Mouse (Mus musculus) heart, embryonic 15.5 days (tissue): ENCODE measurements around the gene Rai1. TPM values are rescaled to one million over a fixed set of nuclear protein-coding genes. Genes with fewer than 3 reads are reported as not detected.

Experiments used
- ATAC-seq: fragments of 200-750 bp; cut with Nextera tagmentation; replicated peaks from 2 replicates; pipeline ENCODE4 v1.8.0; 2017; ENCODE audit warnings: low read depth, moderate TSS enrichment; ENCODE audit not compliant: insufficient number of reproducible peaks, insufficient read depth, low FRiP score
- H3K27ac ChIP-seq: fragments of 300-500 bp; sonication (generic); 2 replicates; pipeline ENCODE4 v1.5.1; 2015; ENCODE audit warnings: mild to moderate bottlenecking, inconsistent platforms
- H3K27me3 ChIP-seq: fragments of 300-500 bp; sonication (generic); 2 replicates; pipeline ENCODE4 v1.6.1; 2015; ENCODE audit warnings: inconsistent platforms
- H3K36me3 ChIP-seq: fragments of 300-500 bp; sonication (generic); 2 replicates; pipeline ENCODE4 v1.6.1; 2015; ENCODE audit warnings: mild to moderate bottlenecking, inconsistent platforms
- H3K4me1 ChIP-seq: fragments of 300-500 bp; sonication (generic); replicated peaks from 2 replicates; pipeline ENCODE4 v1.6.1; 2015; ENCODE audit warnings: inconsistent platforms
- H3K4me2 ChIP-seq: fragments of 300-500 bp; sonication (generic); 2 replicates; pipeline ENCODE4 v1.6.1; 2015; ENCODE audit warnings: inconsistent platforms, mild to moderate bottlenecking, moderate library complexity
- H3K4me3 ChIP-seq: fragments of 300-500 bp; sonication (generic); 2 replicates; pipeline ENCODE4 v1.5.1; 2015; ENCODE audit warnings: mild to moderate bottlenecking, inconsistent platforms
- H3K9ac ChIP-seq: fragments of 300-500 bp; sonication (generic); 2 replicates; pipeline ENCODE4 v1.6.1; 2015; ENCODE audit warnings: mild to moderate bottlenecking, inconsistent platforms
- H3K9me3 ChIP-seq: fragments of 300-500 bp; sonication (generic); replicated peaks from 2 replicates; pipeline ENCODE4 v1.6.1; 2016; ENCODE audit warnings: inconsistent platforms
- WGBS: fragments of 180-500 bp; shearing (Covaris S2); methylation state at CpG from one replicate; pipeline ENCODE4 v1.1.7; 2015; ENCODE audit warnings: mixed read lengths; 5-methylcytosine and 5-hydroxymethylcytosine counted together
- polyA plus RNA-seq: library from polyadenylated mRNA; unstranded; fragments of >200 nt; fragmentation: Nextera tagmentation; extraction: Ambion mirVana; gene quantifications from 2 replicates; pipeline ENCODE4 v1.2.1, GENCODE M21; 2015

Rai1 gene
- polyA plus RNA-seq, 1 experiment from 2014 or later: 12.8 TPM

GRCm38 (mm10) chr11:60137170-60137569, 32.4 kb downstream of the Rai1 start:
- H3K27me3 ChIP-seq: no peaks in the 10 kb centered on the region
- H3K9me3 ChIP-seq: no peaks in the 10 kb centered on the region
- H3K4me1 ChIP-seq: peaks cover 71% of the 10 kb centered on the region
- H3K27ac ChIP-seq: no peak overlapping the region
- H3K36me3 ChIP-seq: no peaks in the 10 kb centered on the region
- no peak overlapping the region for H3K4me2 ChIP-seq
- no peak overlapping the region for H3K4me3 ChIP-seq
- no peak overlapping the region for H3K9ac ChIP-seq
- no peak for ATAC-seq

GRCm38 (mm10) chr11:60139141-60139733, 34.4 kb downstream of the Rai1 start:
- Histone ChIP-seq H3K9me3 (no peaks in the 10 kb centered on the region), H3K27me3 (no peaks in the 10 kb centered on the region), H3K4me2 (peak overlapping the region; percentile 96), H3K4me1 (peaks cover 62% of the 10 kb centered on the region), H3K27ac (peak overlapping the region; percentile 87), H3K4me3 (peak overlapping the region; percentile 77), H3K36me3 (no peaks in the 10 kb centered on the region), H3K9ac (peak overlapping the region; percentile 72)
- ATAC-seq: peak; percentile 27; the same call in 1 of the 2 replicates
- 4% methylated on average over 24 of the region's 24 CpGs for WGBS

GRCm38 (mm10) chr11:60139734-60140371, 35.0 kb downstream of the Rai1 start:
- H3K4me3 ChIP-seq: peak overlapping the region; percentile 77
- H3K27ac ChIP-seq: peak overlapping the region; percentile 87
- no peaks in the 10 kb centered on the region for H3K27me3 ChIP-seq
- peak; percentile 75 for ATAC-seq
- H3K4me2 ChIP-seq: peak overlapping the region; percentile 96
- H3K36me3 ChIP-seq: no peaks in the 10 kb centered on the region
- under 1% methylated on average over 65 of the region's 66 CpGs for WGBS
- H3K9me3 ChIP-seq: no peaks in the 10 kb centered on the region
- H3K4me1 ChIP-seq: peaks cover 58% of the 10 kb centered on the region
- H3K9ac ChIP-seq: peak overlapping the region; percentile 72

- Histone ChIP-seq H3K27ac (peak overlapping the region; percentile 87), H3K9me3 (no peaks in the 10 kb centered on the region), H3K36me3 (no peaks in the 10 kb centered on the region), H3K4me1 (peaks cover 63% of the 10 kb centered on the region), H3K4me2 (peak overlapping the region; percentile 96), H3K9ac (peak overlapping the region; percentile 72), H3K27me3 (no peaks in the 10 kb centered on the region), H3K4me3 (peak overlapping the region; percentile 77)
- 7% methylated on average over 28 of the region's 32 CpGs for WGBS
- no peak for ATAC-seq
These were observed 35.9 kb downstream of the Rai1 start for GRCm38 (mm10) chr11:60140586-60141284.

- Histone ChIP-seq H3K4me1 (peaks cover 64% of the 10 kb centered on the region), H3K9me3 (no peaks in the 10 kb centered on the region), H3K4me3 (peak overlapping the region; percentile 77), H3K27me3 (no peaks in the 10 kb centered on the region), H3K36me3 (no peaks in the 10 kb centered on the region), H3K9ac (peak overlapping the region; percentile 48), H3K4me2 (peak overlapping the region; percentile 96), H3K27ac (0 out of 2 replicates have a peak overlapping the region, but pooled peaks have one; percentile 8)
- ATAC-seq: 0 out of 2 replicates have a peak, but pooled peaks have one; percentile 3
- WGBS: 15% methylated on average over 7 of the region's 7 CpGs
These were observed 36.4 kb downstream of the Rai1 start for GRCm38 (mm10) chr11:60141285-60141608.

- H3K4me3 ChIP-seq: no peak overlapping the region
- no peak overlapping the region for H3K9ac ChIP-seq
- no peak for ATAC-seq
- no peak overlapping the region for H3K4me2 ChIP-seq
- H3K4me1 ChIP-seq: peaks cover 77% of the 10 kb centered on the region
- no peaks in the 10 kb centered on the region for H3K36me3 ChIP-seq
- H3K27me3 ChIP-seq: no peaks in the 10 kb centered on the region
- WGBS: 76% methylated on average over 4 of the region's 4 CpGs
- no peak overlapping the region for H3K27ac ChIP-seq
- no peaks in the 10 kb centered on the region for H3K9me3 ChIP-seq
These were observed 38.3 kb downstream of the Rai1 start for GRCm38 (mm10) chr11:60143086-60143485.

- no peaks in the 10 kb centered on the region for H3K27me3 ChIP-seq
- peaks cover 78% of the 10 kb centered on the region for H3K4me1 ChIP-seq
- no peaks in the 10 kb centered on the region for H3K9me3 ChIP-seq
- H3K4me3 ChIP-seq: no peak overlapping the region
- no peak for ATAC-seq
- 0 out of 2 replicates have a peak, but pooled peaks cover 5% of the 10 kb centered on the region for H3K36me3 ChIP-seq
- 77% methylated on average over 4 of the region's 4 CpGs for WGBS
- H3K4me2 ChIP-seq: no peak overlapping the region
- peak overlapping the region; percentile 6; the same call in 1 of the 2 replicates for H3K27ac ChIP-seq
- no peak overlapping the region for H3K9ac ChIP-seq
These were observed 41.4 kb downstream of the Rai1 start for GRCm38 (mm10) chr11:60146170-60146569.

GRCm38 (mm10) chr11:60148591-60148990, 43.8 kb downstream of the Rai1 start:
- no peak overlapping the region for H3K4me2 ChIP-seq
- no peak overlapping the region for H3K27ac ChIP-seq
- peaks cover 60% of the 10 kb centered on the region for H3K4me1 ChIP-seq
- H3K9me3 ChIP-seq: no peaks in the 10 kb centered on the region
- H3K27me3 ChIP-seq: no peaks in the 10 kb centered on the region
- 53% methylated on average over 5 of the region's 5 CpGs for WGBS
- no peak overlapping the region for H3K4me3 ChIP-seq
- ATAC-seq: no peak
- H3K9ac ChIP-seq: no peak overlapping the region
- H3K36me3 ChIP-seq: 0 out of 2 replicates have a peak, but pooled peaks cover 5% of the 10 kb centered on the region

- 46% methylated on average over 3 of the region's 3 CpGs for WGBS
- H3K27ac ChIP-seq: no peak overlapping the region
- no peaks in the 10 kb centered on the region for H3K9me3 ChIP-seq
- H3K27me3 ChIP-seq: no peaks in the 10 kb centered on the region
- no peak for ATAC-seq
- H3K4me2 ChIP-seq: no peak overlapping the region
- H3K4me3 ChIP-seq: no peak overlapping the region
- no peak overlapping the region for H3K9ac ChIP-seq
- H3K4me1 ChIP-seq: peaks cover 60% of the 10 kb centered on the region
- 0 out of 2 replicates have a peak, but pooled peaks cover 5% of the 10 kb centered on the region for H3K36me3 ChIP-seq
These were observed 44.3 kb downstream of the Rai1 start for GRCm38 (mm10) chr11:60149086-60149485.

- no peak overlapping the region for H3K27ac ChIP-seq
- H3K4me2 ChIP-seq: no peak overlapping the region
- no peak for ATAC-seq
- WGBS: 66% methylated on average over 3 of the region's 3 CpGs
- no peak overlapping the region for H3K4me3 ChIP-seq
- H3K36me3 ChIP-seq: 0 out of 2 replicates have a peak, but pooled peaks cover 5% of the 10 kb centered on the region
- no peaks in the 10 kb centered on the region for H3K27me3 ChIP-seq
- peaks cover 49% of the 10 kb centered on the region for H3K4me1 ChIP-seq
- H3K9me3 ChIP-seq: no peaks in the 10 kb centered on the region
- H3K9ac ChIP-seq: no peak overlapping the region
These were observed 45.9 kb downstream of the Rai1 start for GRCm38 (mm10) chr11:60150677-60151076.

- H3K36me3 ChIP-seq: 0 out of 2 replicates have a peak, but pooled peaks cover 5% of the 10 kb centered on the region
- no peak overlapping the region for H3K27ac ChIP-seq
These were observed 47.5 kb downstream of the Rai1 start for GRCm38 (mm10) chr11:60152339-60152738.

More at GRCm38 (mm10) chr11:60152339-60152738, 47.5 kb downstream of the Rai1 start:
- 63% methylated on average over 1 of the region's 1 CpGs for WGBS
- no peak overlapping the region for H3K9ac ChIP-seq
- ATAC-seq: no peak
- H3K9me3 ChIP-seq: no peaks in the 10 kb centered on the region
- no peak overlapping the region for H3K4me3 ChIP-seq
- H3K27me3 ChIP-seq: no peaks in the 10 kb centered on the region
- peaks cover 33% of the 10 kb centered on the region for H3K4me1 ChIP-seq
- H3K4me2 ChIP-seq: no peak overlapping the region
